Mouse (Mus musculus) lung, postnatal 0 days (tissue): ENCODE results near the gene Lsp1.

ENCODE experiments used
- CTCF ChIP-seq: IDR thresholded peaks from 2 replicates; pipeline ENCODE4 v1.5.1; 2016; ENCODE audit warnings: antibody characterized with exemption, mild to moderate bottlenecking
- EP300 ChIP-seq: IDR thresholded peaks from 2 replicates; pipeline ENCODE4 v1.6.1; 2016; ENCODE audit warnings: antibody characterized with exemption, mild to moderate bottlenecking, control low read depth

DNA sequence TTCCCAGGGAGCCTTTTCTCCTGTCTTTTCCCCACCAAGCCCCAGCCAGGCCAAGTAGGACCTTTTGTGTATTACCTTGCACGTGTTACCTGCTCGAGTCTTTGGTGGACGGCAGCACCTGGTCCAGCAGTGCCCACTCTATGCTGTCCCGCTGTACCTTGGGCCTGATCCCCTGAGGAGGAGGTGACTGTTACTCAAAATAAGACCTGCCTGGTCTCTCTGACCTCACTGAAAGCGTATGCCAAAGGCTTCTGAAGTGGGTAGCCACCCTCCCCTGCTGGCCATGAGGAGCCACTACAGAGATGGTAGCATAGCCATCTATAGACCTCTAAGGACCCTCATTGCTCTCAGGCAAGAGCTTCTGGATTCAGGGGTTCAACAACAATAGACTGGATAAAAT is 36.2 kb downstream of the Lsp1 start:
- peak; percentile 62 for TF ChIP-seq CTCF
- no peak for TF ChIP-seq EP300
